Mouse (Mus musculus) C2C12 (cell line): ENCODE data around the gene Letmd1. TPM values are rescaled to one million over a fixed set of nuclear protein-coding genes. Genes with fewer than 3 reads are reported as not detected.

Experiments
- H3K27me3 ChIP-seq: one replicate; pipeline ENCODE4 v1.6.1; 2011; ENCODE audit not compliant: control insufficient read depth, insufficient read depth, insufficient read length
- H3K36me3 ChIP-seq: one replicate; pipeline ENCODE4 v1.6.1; 2011; ENCODE audit not compliant: control insufficient read depth, insufficient read depth
- H3K4me3 ChIP-seq: one replicate; pipeline ENCODE4 v1.5.1; 2011; ENCODE audit warnings: mild to moderate bottlenecking, control low read depth; ENCODE audit not compliant: poor library complexity, insufficient read depth, severe bottlenecking
- H3K79me2 ChIP-seq: one replicate; pipeline ENCODE4 v1.6.1; 2011; ENCODE audit not compliant: control insufficient read depth, insufficient read depth
- H3K79me3 ChIP-seq: one replicate; pipeline ENCODE4 v1.6.1; 2011; ENCODE audit warnings: low read depth, control low read depth
- H3ac ChIP-seq: one replicate; pipeline ENCODE3; 2011; ENCODE audit warnings: low read depth; ENCODE audit not compliant: control insufficient read depth, insufficient read length
- CEBPB ChIP-seq: IDR thresholded peaks from one replicate; pipeline ENCODE4 v1.6.1; 2011; ENCODE audit warnings: low read depth, mild to moderate bottlenecking, control low read depth, moderate library complexity
- CTCF ChIP-seq: IDR thresholded peaks from one replicate; pipeline ENCODE4 v1.5.1; 2011; ENCODE audit not compliant: control insufficient read depth, insufficient read depth, insufficient read length
- FOSL1 ChIP-seq: IDR thresholded peaks from one replicate; pipeline ENCODE4 v1.8.0; 2011; ENCODE audit warnings: mild to moderate bottlenecking, low read length; ENCODE audit not compliant: poor library complexity, insufficient read depth, severe bottlenecking
- MAX ChIP-seq: IDR thresholded peaks from one replicate; pipeline ENCODE4 v1.6.1; 2011; ENCODE audit warnings: mild to moderate bottlenecking, control low read depth
- MYOD1 ChIP-seq: IDR thresholded peaks from one replicate; pipeline ENCODE4 v1.6.1; 2011; ENCODE audit warnings: low read depth; ENCODE audit not compliant: control insufficient read depth, insufficient read length
- MYOG ChIP-seq: IDR thresholded peaks from one replicate; pipeline ENCODE4 v1.6.1; 2011; ENCODE audit not compliant: control insufficient read depth, insufficient read length; ENCODE audit errors: extremely low read depth
- USF1 ChIP-seq: IDR thresholded peaks from one replicate; pipeline ENCODE4 v1.6.1; 2011; ENCODE audit warnings: low read depth, mild to moderate bottlenecking, control low read depth, moderate library complexity
- polyA plus RNA-seq: library from polyadenylated mRNA; unstranded; fragments of >200 nt; fragmentation: generic; extraction: Trizol; gene quantifications from one replicate; pipeline ENCODE4 v1.2.1, GENCODE M21; 2012; ENCODE audit warnings: missing spikeins

Gene Letmd1
- polyA plus RNA-seq, 1 experiment = 34.0 TPM

- H3K79me3 ChIP-seq = no peaks in the 10 kb centered on the region
- H3K36me3 ChIP-seq = peaks cover 16% of the 10 kb centered on the region
- TF ChIP-seq MYOD1 = no peak
- no peak for TF ChIP-seq CEBPB
- TF ChIP-seq CTCF = no peak
- no peak for TF ChIP-seq MYOG
- no peak for TF ChIP-seq USF1
- no peak for TF ChIP-seq FOSL1
- no peak for TF ChIP-seq MAX
- no peak overlapping the region for H3K4me3 ChIP-seq
- H3ac ChIP-seq = no peak overlapping the region
- no peaks in the 10 kb centered on the region for H3K27me3 ChIP-seq
- no peaks in the 10 kb centered on the region for H3K79me2 ChIP-seq
These were observed 59.1 kb downstream of the Letmd1 start for GRCm38 (mm10) chr15:100527900-100528299.

Other genes starting within 250 kb of the Letmd1 start
- gene Atf1, start 241.2 kb upstream of the Letmd1 start, polyA plus RNA-seq = 29.6 TPM
- not detected for gene Tmprss12, start 188.2 kb upstream of the Letmd1 start, polyA plus RNA-seq
- 4.5 TPM for gene Mettl7a1, start 164.9 kb upstream of the Letmd1 start, polyA plus RNA-seq
- not detected for gene Mettl7a3, start 134.1 kb upstream of the Letmd1 start, polyA plus RNA-seq
- gene Methig1, start 115.9 kb upstream of the Letmd1 start, polyA plus RNA-seq = not detected
- not detected for gene Mettl7a2, start 115.8 kb upstream of the Letmd1 start, polyA plus RNA-seq
- gene Higd1c, start 104.5 kb upstream of the Letmd1 start, polyA plus RNA-seq = not detected
- 0.02 TPM for gene Gm5475, start 46.9 kb upstream of the Letmd1 start, polyA plus RNA-seq
- 34.3 TPM for gene Slc11a2, start 44.0 kb upstream of the Letmd1 start, polyA plus RNA-seq
- 11.6 TPM for gene Csrnp2, start 26.5 kb downstream of the Letmd1 start, polyA plus RNA-seq
- gene Tfcp2, start 83.0 kb downstream of the Letmd1 start, polyA plus RNA-seq = 10.3 TPM
- 5.5 TPM for gene Pou6f1, start 131.0 kb downstream of the Letmd1 start, polyA plus RNA-seq
- gene Dazap2, start 146.3 kb downstream of the Letmd1 start, polyA plus RNA-seq = 142 TPM
- gene Smagp, start 167.9 kb downstream of the Letmd1 start, polyA plus RNA-seq = 0.21 TPM
- not detected for gene Bin2, start 200.5 kb downstream of the Letmd1 start, polyA plus RNA-seq
- 32.1 TPM for gene Cela1, start 218.9 kb downstream of the Letmd1 start, polyA plus RNA-seq